Mouse (Mus musculus) thymus, adult 18-20 months (tissue): Measurements from ENCODE around the gene Tbc1d24.
A peak's percentile ranks its signal among the peaks of the same experiment; 100 is the strongest.
"Not testable (repeated sequence)": the region's sequence is repeated elsewhere in the genome, so short reads cannot be mapped to it uniquely, and the experiment has no call there.

Experiments
- DNase-seq, 2 experiments: peaks; one replicate each; pipeline ENCODE4 v3.0.0; 2022; ENCODE audit warnings: mixed read lengths in 2 of 2

Tbc1d24 gene

DNA sequence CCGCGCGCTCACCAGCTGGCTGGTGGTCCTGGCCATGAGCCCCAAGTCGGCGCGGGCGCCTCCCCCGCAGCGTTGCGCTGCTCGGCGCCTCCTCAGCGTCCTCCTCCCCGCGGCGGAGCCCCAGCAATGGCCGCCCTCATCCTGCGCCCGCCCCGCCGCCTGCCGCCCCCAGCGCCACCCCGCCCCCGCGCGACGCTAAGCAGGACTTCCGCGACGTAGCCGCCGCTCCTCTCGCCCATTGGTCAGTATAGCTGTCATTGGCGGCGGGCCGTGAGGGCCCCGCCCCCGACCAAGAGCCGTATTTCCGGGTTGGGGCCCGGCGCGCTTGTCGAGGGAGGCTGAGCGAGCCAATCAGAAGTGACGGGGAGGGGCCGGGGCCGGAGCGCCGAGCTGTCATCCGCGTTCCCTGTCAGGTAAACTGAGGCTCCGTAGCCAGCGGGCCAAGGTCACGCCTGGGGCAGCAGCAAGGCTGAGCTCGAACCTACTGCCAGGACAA, 63.9 kb downstream of the Tbc1d24 start:
- peak; percentile 96 to 97 for DNase-seq

DNA sequence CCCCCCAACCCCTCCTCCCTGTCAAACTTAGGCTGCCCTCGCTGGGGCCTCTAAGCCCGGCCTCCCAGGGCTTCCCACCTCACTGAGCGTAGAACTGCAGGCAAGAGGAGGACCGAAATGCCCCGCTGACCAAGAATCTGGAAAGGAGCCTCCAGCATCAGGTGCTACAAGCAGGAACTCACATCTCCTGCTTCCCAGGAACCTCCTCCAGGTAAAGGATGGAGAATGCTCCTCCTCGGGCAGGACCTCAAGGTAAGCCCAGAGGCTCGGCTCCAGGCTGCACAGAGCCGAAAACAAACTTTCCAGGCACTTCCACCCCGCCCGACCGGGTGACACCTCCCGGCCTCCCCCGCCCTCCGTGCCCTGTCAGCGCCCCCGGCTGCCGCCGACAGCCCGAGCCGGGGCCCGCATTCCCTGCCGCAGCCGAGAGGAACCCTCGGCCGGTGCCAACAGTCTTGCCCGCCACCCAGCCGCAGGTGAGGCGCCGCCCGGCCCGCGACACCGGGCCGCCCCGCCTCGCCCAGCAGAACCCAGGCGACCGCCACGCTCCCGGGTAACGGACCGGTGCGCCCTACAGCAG, 64.4 kb downstream of the Tbc1d24 start:
- DNase-seq, result peak; percentile 31 to 49

DNA sequence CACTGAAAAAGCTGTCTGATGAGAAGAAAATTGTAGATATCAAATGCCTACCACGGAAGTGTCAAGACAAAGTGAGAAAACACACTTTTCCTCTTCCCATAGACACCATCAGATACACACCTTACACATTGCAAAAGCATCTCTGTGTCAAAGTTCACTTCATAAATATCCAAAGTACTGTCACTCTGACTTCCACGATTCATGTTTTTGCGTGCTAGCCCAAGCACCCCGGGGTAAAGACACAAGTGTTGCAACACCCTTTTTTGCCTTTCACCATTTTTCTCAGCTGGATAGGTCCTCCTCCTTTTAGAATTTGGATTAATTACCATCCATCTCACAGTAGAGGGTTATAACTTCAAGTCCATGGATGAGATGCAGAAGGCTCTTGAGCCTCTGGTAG, 65.4 kb downstream of the Tbc1d24 start:
- no peak for DNase-seq

DNA sequence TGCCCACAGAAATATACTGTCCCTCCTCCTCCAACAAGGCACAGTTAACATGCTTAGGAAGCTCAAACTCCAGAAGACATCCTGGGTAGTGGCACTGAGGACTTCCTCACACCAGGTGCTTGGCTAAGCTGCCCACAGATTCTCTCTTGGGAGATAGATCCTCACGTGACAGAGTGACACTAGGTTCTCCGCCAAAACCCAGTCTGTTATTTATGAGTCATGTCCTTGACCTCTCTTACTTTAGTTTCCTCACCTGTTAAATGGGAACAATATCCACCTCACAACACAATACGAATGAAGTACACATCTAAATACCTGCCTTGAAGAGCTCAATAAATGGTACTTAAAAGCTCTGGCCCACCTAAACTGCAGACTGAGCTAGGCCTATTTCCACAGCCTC, 66.1 kb downstream of the Tbc1d24 start:
- no peak for DNase-seq

DNA sequence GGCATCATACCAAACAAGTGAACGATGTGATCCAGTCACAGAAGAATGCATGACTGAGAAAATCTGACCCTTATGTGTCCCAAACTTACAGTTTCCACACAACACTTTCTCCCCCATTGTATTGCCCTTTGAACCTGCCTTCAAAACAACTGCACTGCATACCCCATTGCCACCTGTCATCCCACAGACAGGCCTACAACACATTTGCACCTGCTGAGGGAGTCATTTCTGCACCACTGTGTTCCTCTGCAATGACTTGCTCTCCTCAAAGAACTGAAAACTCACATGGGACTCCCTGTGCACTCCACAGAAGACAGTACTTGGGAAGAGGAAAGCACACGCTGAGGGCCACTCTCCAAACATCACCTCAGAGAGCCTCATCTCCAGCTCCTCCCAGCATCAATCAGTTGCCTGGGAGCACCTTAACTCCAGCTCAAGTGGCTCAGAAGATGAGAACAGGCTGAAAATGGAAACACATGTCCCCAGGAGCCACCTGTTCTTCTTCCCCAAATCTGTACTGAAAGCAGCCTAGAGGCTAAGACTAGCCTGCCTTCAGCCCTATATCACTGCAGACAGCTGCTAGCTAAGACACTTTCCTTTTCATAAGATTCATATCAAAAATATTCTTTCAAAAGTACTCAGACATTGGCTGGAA, 68.0 kb downstream of the Tbc1d24 start:
- peak; percentile 47 to 67 for DNase-seq

DNA sequence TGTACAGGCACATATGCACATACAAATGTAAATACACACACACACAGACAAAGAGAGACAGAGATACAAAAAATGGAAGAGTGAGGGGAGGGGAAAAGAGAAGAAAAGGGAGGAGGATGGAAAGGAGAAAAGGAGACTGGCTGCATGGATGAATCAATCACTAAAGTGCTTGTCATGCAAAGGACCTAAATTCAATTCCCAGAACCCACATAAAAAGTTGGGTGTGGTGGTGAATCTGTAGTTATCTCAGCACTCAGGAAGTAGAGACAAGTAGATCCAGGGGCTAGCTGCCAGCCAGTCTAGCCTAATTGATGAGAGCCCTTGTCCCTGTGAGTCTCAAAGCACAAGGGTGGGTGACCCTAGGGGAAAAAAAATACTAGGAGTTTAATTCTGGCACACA, 71.3 kb downstream of the Tbc1d24 start:
- DNase-seq, result no peak

DNA sequence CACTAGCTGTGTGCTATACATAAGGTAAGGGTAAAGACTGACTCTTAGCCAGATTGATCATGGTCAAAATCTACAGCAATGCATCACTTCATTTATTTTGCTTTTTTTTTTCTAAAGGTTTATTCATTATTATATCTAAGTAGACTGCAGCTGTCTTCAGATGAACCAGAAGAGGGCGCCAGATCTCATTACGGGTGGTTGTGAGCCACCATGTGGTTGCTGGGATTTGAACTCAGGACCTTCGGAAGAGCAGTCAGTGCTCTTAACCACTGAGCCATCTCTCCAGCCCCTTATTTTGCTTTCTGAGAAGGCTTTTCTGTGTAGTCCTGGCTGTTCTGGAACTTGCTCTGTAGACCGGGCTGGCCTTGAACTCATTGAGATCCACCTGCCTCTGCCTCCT, 72.4 kb downstream of the Tbc1d24 start:
- not testable (repeated sequence) for DNase-seq

DNA sequence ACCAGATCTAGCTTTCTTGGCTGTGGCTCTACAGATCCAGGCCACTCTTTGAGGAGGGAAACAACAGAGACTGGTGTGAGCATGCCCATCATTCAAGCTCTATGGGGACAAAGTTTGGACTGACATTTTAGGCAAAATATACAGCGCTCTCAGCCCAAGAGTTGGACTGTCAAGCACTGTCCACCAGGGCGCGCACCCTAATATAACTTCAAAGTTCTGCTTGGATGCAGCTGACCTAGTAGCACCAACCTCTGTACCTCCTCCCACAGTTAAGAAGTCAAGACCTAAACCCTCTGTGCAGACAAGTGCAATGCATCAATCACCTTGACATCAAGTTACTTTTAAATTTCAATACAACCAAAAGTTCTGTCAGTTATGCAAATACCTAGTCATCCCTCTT, 73.8 kb downstream of the Tbc1d24 start:
- DNase-seq, result no peak

DNA sequence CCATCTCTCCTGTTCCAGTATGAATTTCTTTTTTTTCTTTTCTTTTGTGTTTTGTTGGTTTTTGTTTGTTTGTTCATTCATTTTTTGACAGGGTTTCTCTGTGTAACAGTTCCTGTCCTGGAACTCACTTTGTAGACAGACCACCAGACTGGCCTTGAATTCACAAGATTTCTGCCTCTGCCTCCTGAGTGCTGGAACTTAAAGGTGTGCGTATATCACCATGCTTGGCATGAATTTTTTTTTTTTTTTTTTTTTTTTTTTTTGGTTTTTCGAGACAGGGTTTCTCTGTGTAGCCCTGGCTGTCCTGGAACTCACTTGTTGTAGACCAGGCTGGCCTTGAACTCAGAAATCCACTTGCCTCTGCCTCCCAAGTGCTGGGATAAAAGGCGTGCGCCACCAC, 76.1 kb downstream of the Tbc1d24 start:
- not testable (repeated sequence) for DNase-seq

DNA sequence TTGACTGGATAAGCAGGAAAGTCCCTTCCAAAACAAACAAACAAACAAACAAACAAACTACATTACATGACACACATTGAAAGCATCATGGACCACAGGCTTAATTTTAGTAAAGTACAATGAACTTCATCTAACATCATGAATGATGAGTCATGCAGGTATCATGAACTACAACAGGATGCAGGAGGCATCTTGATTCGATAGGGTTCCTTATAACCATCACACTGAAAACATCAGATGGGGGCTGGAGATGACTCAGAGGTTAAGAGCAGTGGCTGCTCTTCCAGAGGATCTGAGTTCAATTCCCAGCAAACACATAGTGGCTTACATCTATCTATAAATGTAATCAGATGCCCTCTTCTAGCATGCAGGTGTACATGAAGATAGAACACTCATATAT, 77.8 kb downstream of the Tbc1d24 start:
- no peak for DNase-seq

DNA sequence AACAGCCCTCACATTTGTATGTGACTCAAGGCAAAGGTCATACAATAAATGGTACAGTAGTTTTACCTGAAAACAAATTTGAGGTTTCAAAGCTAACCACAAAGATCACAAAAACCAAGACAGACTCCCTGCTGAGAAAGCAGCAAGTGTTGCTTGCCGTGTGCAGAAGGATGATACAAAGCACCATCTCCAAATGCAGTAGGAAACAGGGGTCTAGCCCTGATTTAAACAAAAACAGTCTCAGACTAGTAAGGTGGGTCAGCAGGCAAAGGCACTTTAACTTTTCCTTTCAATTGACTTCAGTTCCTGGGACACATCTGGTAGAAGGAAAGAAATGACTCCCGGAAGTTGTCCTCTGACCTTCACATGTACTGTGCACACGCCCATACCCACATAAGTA, 78.6 kb downstream of the Tbc1d24 start:
- DNase-seq, result no peak
